8 mouse cellular contexts compared by ENCODE assay signal in genomic region chr1:89192536-89193220, GRCm38 (mm10).
DNase-seq lines count a peak whose midpoint lies in the region; TF ChIP-seq lines count a peak whose summit lies in the region.

No protein-coding gene starts in this region.

- peaks cover 9% of the 10 kb centered on the region for H3K4me1 ChIP-seq in testis, adult 2 months (ENCODE audit: control insufficient read depth, insufficient read depth, low read length)

- no peak overlapping the region for H3K27ac ChIP-seq in testis, adult 2 months (ENCODE audit: control insufficient read depth, insufficient read depth, low read depth, low read length)

- peak; percentile 36 for DNase-seq in gastrocnemius, adult 18-20 months (ENCODE audit: low spot score)
- no peak for DNase-seq in gastrocnemius, postnatal 25 days
- no peak for DNase-seq in testis, postnatal 14 days (ENCODE audit: low spot score)
- DNase-seq in gastrocnemius, postnatal 14 days: peak; percentile 37
- DNase-seq in lung, postnatal 10 days: peak; percentile 70
- no peak for DNase-seq in left cerebral cortex, postnatal 36 days (ENCODE audit: low spot score in 2 of 2)
- DNase-seq in layer of hippocampus, adult 9-11 months: no peak

- H3K4me3 ChIP-seq in testis, adult 2 months (ENCODE audit: control insufficient read depth, low read depth, low read length): 0 out of 2 replicates have a peak overlapping the region, but pooled peaks have one; percentile 1

- TF ChIP-seq CTCF in testis, adult 2 months (IDR thresholded peaks at IDR 0.05; ENCODE audit: control insufficient read depth, insufficient read depth, insufficient replicate concordance, low read depth, low read length): peak; percentile 94

- no peaks in the 10 kb centered on the region for H3K36me3 ChIP-seq in testis, adult 2 months (ENCODE audit: control insufficient read depth, insufficient read depth, low read length)

- H3K27me3 ChIP-seq in testis, adult 2 months (ENCODE audit: control insufficient read depth, insufficient read depth, low read length): no peaks in the 10 kb centered on the region

- no peak for TF ChIP-seq POLR2A in testis, adult 2 months (IDR thresholded peaks at IDR 0.05; ENCODE audit: control insufficient read depth, low read depth, low read length)

- intact Hi-C loops in gastrocnemius, postnatal 14 days (cut with DNase I; ENCODE audit: low total_unique reads): no loop called here
- intact Hi-C loops in left cerebral cortex, postnatal 36 days (cut with DNase I): loop anchor here (5.0 to 10.0 kb wide), 5 partner anchors 50 to 838 kb away; partner anchors contain the start of gene Sh3bp4

Comparison
In these comparisons a context has a peak if more than half of its experiments do, and no peak if none do; other contexts are left out.
1. DNase-seq: peak in gastrocnemius, adult 18-20 months (single experiment), gastrocnemius, postnatal 14 days (single experiment) and lung, postnatal 10 days (single experiment); none in gastrocnemius, postnatal 25 days (single experiment), testis, postnatal 14 days (single experiment), left cerebral cortex, postnatal 36 days (0 of 2) and layer of hippocampus, adult 9-11 months (single experiment).